Mouse (Mus musculus): Measurements from ENCODE around the gene Otub1.

The Otub1 gene

GRCm38 (mm10) chr19:7176041-7176696 is 29.9 kb downstream of the Otub1 start:
- no peak for DNase-seq (ENCODE audit: low read depth)

GRCm38 (mm10) chr19:7172051-7172866 is 33.9 kb downstream of the Otub1 start:
- DNase-seq (ENCODE audit: low read depth): no peak

GRCm38 (mm10) chr19:7171447-7171846 is 34.7 kb downstream of the Otub1 start:
- no peak for DNase-seq (ENCODE audit: low read depth)

- no peak for DNase-seq (ENCODE audit: low read depth)
Measured at GRCm38 (mm10) chr19:7170916-7171315, 35.2 kb downstream of the Otub1 start.

- DNase-seq (ENCODE audit: low read depth): no peak
Measured at GRCm38 (mm10) chr19:7168423-7168822, 37.7 kb downstream of the Otub1 start.

- DNase-seq (ENCODE audit: low read depth): no peak
Measured at GRCm38 (mm10) chr19:7166767-7167166, 39.3 kb downstream of the Otub1 start.

- DNase-seq (ENCODE audit: low read depth): no peak
Measured at GRCm38 (mm10) chr19:7166200-7166711, 39.9 kb downstream of the Otub1 start.

- DNase-seq (ENCODE audit: low read depth): no peak
Measured at GRCm38 (mm10) chr19:7165509-7166199, 40.5 kb downstream of the Otub1 start.

- peak; percentile 17 for DNase-seq (ENCODE audit: low read depth)
Measured at GRCm38 (mm10) chr19:7164820-7165323, 41.2 kb downstream of the Otub1 start.

- peak; percentile 16 for DNase-seq (ENCODE audit: low read depth)
Measured at GRCm38 (mm10) chr19:7164238-7164637, 41.9 kb downstream of the Otub1 start.

GRCm38 (mm10) chr19:7161064-7161463 is 45.1 kb downstream of the Otub1 start:
- no peak for DNase-seq (ENCODE audit: low read depth)

- no peak for DNase-seq (ENCODE audit: low read depth)
Measured at GRCm38 (mm10) chr19:7160151-7160906, 45.8 kb downstream of the Otub1 start.

- DNase-seq (ENCODE audit: low read depth): no peak
Measured at GRCm38 (mm10) chr19:7157734-7158133, 48.4 kb downstream of the Otub1 start.

GRCm38 (mm10) chr19:7155196-7155595 is 50.9 kb downstream of the Otub1 start:
- DNase-seq (ENCODE audit: low read depth): no peak

GRCm38 (mm10) chr19:7153232-7153631 is 52.9 kb downstream of the Otub1 start:
- no peak for DNase-seq (ENCODE audit: low read depth)

GRCm38 (mm10) chr19:7151927-7152653 is 54.0 kb downstream of the Otub1 start:
- DNase-seq (ENCODE audit: low read depth): no peak

GRCm38 (mm10) chr19:7151300-7151926 is 54.7 kb downstream of the Otub1 start:
- DNase-seq (ENCODE audit: low read depth): no peak

- DNase-seq (ENCODE audit: low read depth): no peak
Measured at GRCm38 (mm10) chr19:7149158-7149685, 56.9 kb downstream of the Otub1 start.

GRCm38 (mm10) chr19:7148541-7149085 is 57.5 kb downstream of the Otub1 start:
- no peak for DNase-seq (ENCODE audit: low read depth)

All from naive thymus-derived CD4-positive, alpha-beta T cell, adult 2 months (primary cell).